Mouse (Mus musculus): ENCODE measurements around the gene Slitrk4. TPM values are rescaled to one million over a fixed set of nuclear protein-coding genes. Genes with fewer than 3 reads are reported as not detected.

The Slitrk4 gene
- polyA plus RNA-seq (2015; fragmentation: Illumina TruSeq; extraction: RNeasy Lipid Tissue Mini Kit (QIAGEN cat#74804); ENCODE audit: insufficient read depth, low replicate concordance): not detected

DNA sequence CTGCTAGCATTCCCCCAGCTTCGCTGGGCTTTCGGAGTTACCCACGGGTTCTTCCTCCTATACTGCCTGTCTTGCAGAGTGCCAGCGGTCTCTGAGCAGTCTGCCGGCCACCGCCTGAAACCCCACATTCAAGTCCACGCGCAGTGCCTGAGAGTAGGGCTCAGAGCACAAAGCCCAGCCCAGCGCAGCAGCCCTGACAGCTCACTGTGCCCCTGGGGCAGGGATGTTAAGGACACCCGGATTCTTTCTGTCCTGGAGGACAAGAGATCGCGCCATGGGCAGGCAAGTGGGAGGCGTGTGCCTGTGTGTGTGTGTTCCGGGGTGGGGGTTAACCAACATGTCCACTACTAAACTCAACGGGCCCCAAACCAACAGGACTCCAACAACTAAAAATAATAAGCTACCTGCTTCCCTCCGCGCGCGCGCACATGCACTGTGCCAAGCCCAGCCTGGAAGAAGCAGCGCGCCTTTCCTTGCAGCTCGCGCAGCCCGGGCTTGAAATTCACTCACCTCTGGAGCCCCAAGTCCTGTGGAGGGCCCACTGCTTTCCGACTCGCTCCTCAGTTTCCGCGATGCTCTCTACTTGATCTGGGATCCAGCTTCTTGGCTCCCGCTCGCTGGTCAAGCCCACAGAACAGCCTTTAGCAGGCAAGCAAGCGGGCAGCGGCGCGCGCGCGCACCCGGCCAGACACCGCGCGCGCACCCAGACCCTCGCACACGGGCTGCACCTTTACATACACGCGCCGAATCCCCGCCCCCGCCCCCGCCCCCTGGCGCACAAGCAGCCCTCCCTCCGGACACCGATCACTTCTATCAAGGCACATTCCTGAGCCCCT lies at the start of gene Slitrk4:
Gene Slitrk4 (minus strand): TSS at position 707 of the 836 bp plus-strand sequence.

Other genes starting within 250 kb of the Slitrk4 start
- not detected for gene Gm6760, start 124.8 kb downstream of the Slitrk4 start, polyA plus RNA-seq (2015; fragmentation: Illumina TruSeq; extraction: RNeasy Lipid Tissue Mini Kit (QIAGEN cat#74804); ENCODE audit: insufficient read depth, low replicate concordance)
- not detected for gene 3830417A13Rik, start 103.4 kb downstream of the Slitrk4 start, polyA plus RNA-seq (2015; fragmentation: Illumina TruSeq; extraction: RNeasy Lipid Tissue Mini Kit (QIAGEN cat#74804); ENCODE audit: insufficient read depth, low replicate concordance)

Data from spleen, adult 10 weeks (tissue).